Mouse (Mus musculus) embryonic facial prominence, embryonic 10.5 days (tissue): ENCODE data around the gene Swi5. TPM values are rescaled to one million over a fixed set of nuclear protein-coding genes. Genes with fewer than 3 reads are reported as not detected.
"Not testable (repeated sequence)": the region's sequence is repeated elsewhere in the genome, so short reads cannot be mapped to it uniquely, and the experiment has no call there.

Experiments
- DNase-seq: peaks from one replicate; pipeline ENCODE4 v3.0.0-alpha.2; 2017; ENCODE audit warnings: low spot score
- H3K27ac ChIP-seq: fragments of 300-500 bp; sonication (generic); replicated peaks from 2 replicates; pipeline ENCODE4 v1.5.1; 2016; ENCODE audit warnings: mild to moderate bottlenecking
- H3K27me3 ChIP-seq: fragments of 300-500 bp; sonication (generic); replicated peaks from 2 replicates; pipeline ENCODE4 v1.6.1; 2016; ENCODE audit warnings: low read depth, mild to moderate bottlenecking; ENCODE audit not compliant: poor library complexity, severe bottlenecking
- H3K36me3 ChIP-seq: fragments of 300-500 bp; sonication (generic); replicated peaks from 2 replicates; pipeline ENCODE4 v1.6.1; 2016; ENCODE audit warnings: mild to moderate bottlenecking, moderate library complexity
- H3K4me1 ChIP-seq: fragments of 300-500 bp; sonication (generic); 2 replicates; pipeline ENCODE4 v1.6.1; 2016
- H3K4me3 ChIP-seq: fragments of 300-500 bp; sonication (generic); 2 replicates; pipeline ENCODE4 v1.5.1; 2016; ENCODE audit warnings: mild to moderate bottlenecking, moderate library complexity
- H3K9me3 ChIP-seq: fragments of 300-500 bp; sonication (generic); 2 replicates; pipeline ENCODE4 v1.6.1; 2016; ENCODE audit warnings: mild to moderate bottlenecking
- WGBS: fragments of 180-500 bp; shearing (Covaris S2); methylation state at CpG from one replicate; pipeline ENCODE4 v1.1.7; 2016; 5-methylcytosine and 5-hydroxymethylcytosine counted together
- polyA plus RNA-seq: library from polyadenylated mRNA; unstranded; fragments of >200 nt; fragmentation: Nextera tagmentation; extraction: Ambion mirVana; gene quantifications from 2 replicates; pipeline ENCODE4 v1.2.1, GENCODE M21; 2016

Swi5 gene
- polyA plus RNA-seq, 1 experiment from 2014 or later, result 535 TPM

DNA sequence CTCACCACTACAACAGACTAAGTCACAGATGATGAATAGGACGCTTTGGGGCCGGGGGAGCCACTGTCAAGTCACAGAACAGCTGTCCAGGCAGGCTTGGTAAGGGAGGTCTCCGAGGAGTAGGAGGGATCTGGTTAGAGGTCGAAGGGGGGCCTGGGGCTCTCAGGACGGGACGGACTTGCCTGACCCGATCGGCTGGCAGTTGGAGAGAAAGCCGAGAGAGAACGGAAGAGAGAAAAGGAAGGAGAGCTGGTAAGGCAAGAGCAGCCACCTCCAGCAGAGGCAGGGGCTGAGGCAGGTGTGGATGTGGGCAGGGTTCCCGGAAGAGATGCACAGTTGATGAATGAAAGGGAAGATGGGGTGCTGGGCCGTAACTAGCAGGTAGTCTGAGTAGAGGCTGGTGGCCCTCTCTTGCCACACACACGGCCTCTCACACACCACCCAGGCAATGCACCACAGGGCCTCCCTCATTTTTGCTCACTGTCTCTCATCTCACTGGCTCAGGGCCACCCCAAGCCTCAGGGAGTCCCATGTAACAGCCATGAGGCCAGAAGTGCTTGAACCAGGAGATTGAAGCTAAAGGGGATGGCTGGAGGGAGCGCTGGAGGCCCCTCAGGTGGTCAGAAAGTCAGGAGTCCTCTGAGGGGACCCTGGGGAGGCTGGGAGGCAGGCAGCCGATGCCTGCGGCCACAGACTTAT is 21.1 kb upstream of the Swi5 start:
- peaks cover 74% of the 10 kb centered on the region for H3K36me3 ChIP-seq
- H3K4me3 ChIP-seq, result 0 out of 2 replicates have a peak overlapping the region, but pooled peaks have one; percentile 17
- 85% methylated on average over 16 of the region's 16 CpGs for WGBS
- H3K27me3 ChIP-seq, result peaks cover 26% of the 10 kb centered on the region
- no peak overlapping the region for H3K27ac ChIP-seq
- H3K9me3 ChIP-seq, result no peaks in the 10 kb centered on the region
- no peak for DNase-seq
- H3K4me1 ChIP-seq, result peaks cover 60% of the 10 kb centered on the region

DNA sequence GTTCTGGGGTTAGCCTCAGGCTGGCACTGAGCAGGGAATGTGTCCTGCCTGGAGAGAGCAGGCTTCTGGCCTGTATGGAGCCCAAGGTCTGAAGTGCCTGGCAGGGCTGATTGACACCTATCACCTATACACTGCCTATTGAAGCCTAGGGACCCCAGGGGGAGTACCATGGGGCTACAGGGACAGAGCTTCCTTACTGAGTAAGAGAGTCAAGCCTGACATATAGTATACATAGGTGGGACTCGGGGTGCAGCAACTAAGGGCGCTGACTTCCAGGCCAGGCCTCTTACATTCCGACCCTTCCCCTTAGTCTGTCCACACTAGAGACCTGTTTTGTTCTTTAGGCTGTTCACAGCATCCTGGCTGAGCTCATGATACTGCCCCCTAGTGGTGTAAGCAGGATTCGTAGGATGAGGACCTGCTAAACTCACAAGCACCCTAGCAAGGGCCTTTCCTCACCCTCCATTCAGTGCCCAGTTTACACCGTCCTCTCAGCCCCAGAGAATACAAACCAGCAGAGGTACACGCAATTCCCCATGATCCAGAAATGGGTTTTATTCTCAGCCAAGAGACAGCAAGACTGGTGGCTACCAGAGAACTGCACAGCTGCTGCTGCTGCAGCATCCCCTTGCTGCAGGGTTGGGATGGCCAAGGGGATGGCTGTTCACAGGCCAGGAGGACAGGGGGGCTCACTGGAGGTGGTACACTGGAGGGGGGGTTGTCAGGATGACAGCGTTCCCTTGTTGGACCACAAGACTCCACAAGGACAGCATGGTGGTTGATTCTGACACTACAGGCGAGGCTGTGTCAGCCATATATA is 20.3 kb upstream of the Swi5 start:
- no peaks in the 10 kb centered on the region for H3K9me3 ChIP-seq
- H3K36me3 ChIP-seq, result peaks cover 82% of the 10 kb centered on the region
- H3K4me1 ChIP-seq, result peaks cover 60% of the 10 kb centered on the region
- peaks cover 22% of the 10 kb centered on the region for H3K27me3 ChIP-seq
- 49% methylated on average over 8 of the region's 8 CpGs for WGBS
- peak; percentile 72 for DNase-seq
- peak overlapping the region; percentile 23; the same call in 1 of the 2 replicates for H3K4me3 ChIP-seq
- no peak overlapping the region for H3K27ac ChIP-seq

DNA sequence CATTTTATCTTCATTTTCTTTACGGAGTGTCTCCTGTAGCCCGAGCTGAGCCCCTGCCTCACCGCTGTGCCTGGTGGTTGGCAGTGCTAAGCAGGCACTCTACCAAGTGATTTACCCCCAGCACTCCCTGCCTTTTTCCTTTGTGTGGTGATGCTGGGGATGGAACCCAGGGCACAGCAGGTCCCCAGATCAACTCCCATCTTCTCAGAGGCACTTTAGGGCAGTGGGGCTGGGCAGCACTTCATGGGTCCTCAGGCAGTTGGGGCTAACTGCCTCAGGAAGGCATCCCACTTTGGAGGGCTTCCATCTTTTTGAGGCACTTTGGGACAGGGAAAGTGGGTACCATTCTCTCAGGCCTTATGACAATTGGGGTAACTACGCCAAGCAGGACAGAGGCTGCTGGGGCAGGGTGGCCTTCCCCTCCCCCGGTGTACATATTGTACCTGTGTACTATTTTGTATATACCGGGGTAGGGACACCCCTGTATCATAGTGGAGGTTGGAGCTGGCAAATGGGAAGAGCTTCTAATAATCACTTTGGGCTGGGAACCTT is 19.4 kb upstream of the Swi5 start:
- Histone ChIP-seq H3K4me3 (no peak overlapping the region), H3K27me3 (peaks cover 14% of the 10 kb centered on the region), H3K4me1 (peaks cover 51% of the 10 kb centered on the region), H3K9me3 (no peaks in the 10 kb centered on the region), H3K27ac (no peak overlapping the region), H3K36me3 (peaks cover 89% of the 10 kb centered on the region)
- WGBS, result 86% methylated on average over 6 of the region's 6 CpGs
- DNase-seq, result no peak

DNA sequence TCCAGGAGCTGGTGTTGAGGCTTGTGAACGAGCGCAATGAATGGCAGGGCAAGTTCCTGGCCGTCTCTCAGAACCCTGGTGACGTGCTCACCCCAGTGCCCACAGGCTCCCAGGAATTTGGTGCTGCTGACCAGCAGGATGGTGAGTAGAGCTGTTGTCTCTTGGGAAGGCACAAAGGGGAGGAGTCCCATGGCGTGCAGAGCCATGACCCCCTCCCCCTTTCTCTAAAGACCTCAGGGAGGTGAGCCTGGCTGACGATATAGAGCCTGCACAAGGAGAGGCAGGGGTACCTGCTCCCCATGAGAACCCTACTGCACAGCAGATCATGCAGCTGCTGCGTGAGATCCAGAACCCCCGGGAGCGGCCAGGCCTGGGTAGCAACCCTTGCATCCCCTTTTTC is 18.3 kb upstream of the Swi5 start:
- H3K27me3 ChIP-seq, result peaks cover 9% of the 10 kb centered on the region
- no peak for DNase-seq
- H3K36me3 ChIP-seq, result peaks cover 97% of the 10 kb centered on the region
- peak overlapping the region; percentile 13; the same call in 1 of the 2 replicates for H3K4me3 ChIP-seq
- 0 out of 2 replicates have a peak overlapping the region, but pooled peaks have one; percentile 24 for H3K27ac ChIP-seq
- no peaks in the 10 kb centered on the region for H3K9me3 ChIP-seq
- H3K4me1 ChIP-seq, result peaks cover 40% of the 10 kb centered on the region
- WGBS, result 81% methylated on average over 9 of the region's 9 CpGs

DNA sequence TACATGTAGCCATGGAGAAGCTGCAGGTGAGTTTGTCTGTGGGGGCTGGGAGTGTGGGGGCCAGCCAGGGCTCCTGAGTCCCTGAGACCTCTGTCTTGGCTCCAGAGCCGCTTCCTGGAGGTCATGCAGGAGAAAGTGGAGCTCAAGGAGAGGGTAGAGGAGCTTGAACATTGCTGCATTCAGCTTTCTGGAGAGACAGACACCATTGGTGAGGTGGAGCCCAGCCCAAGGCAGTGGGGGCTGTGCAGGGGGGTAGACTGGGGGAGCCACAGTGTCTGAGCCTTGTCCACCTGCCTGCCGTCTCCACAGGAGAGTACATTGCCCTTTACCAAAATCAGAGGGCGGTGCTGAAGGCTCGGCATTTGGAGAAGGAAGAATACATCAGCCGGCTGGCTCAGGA is 17.8 kb upstream of the Swi5 start:
- H3K9me3 ChIP-seq, result no peaks in the 10 kb centered on the region
- 93% methylated on average over 5 of the region's 5 CpGs for WGBS
- peak overlapping the region; percentile 36; the same call in 1 of the 2 replicates for H3K27ac ChIP-seq
- H3K27me3 ChIP-seq, result peaks cover 4% of the 10 kb centered on the region
- peaks cover 98% of the 10 kb centered on the region for H3K36me3 ChIP-seq
- peaks cover 35% of the 10 kb centered on the region for H3K4me1 ChIP-seq
- DNase-seq, result no peak
- H3K4me3 ChIP-seq, result no peak overlapping the region

DNA sequence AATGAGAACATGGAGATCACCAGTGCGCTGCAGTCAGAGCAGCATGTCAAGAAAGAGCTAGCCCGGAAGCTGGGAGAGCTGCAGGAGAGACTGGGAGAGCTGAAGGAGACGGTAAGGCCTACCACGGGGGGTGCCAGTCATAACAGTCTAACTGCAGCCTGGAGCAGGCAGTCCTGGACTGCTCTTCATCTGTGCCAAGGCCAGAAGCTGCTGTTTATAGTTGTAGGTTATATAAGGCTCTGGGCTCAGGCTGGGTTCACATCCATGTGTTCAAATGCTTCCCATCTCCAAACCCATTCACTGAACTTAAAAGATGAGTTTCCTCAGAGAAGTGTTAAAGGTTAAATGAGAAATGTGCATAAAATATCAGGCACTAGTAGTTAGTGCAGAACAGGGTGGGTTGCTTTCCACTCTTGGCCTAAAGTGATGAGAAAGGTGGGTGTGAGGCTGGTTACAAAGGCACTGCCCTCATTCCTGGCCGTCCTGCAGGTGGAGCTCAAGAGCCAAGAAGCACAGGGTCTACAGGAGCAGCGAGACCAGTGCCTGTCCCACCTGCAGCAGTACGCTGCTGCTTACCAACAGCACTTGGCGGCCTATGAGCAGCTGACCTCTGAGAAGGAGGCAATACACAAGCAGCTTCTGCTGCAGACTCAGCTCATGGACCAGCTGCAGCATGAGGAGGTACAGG is 16.4 kb upstream of the Swi5 start:
- no peaks in the 10 kb centered on the region for H3K9me3 ChIP-seq
- peak; percentile 82 for DNase-seq
- peaks cover 98% of the 10 kb centered on the region for H3K36me3 ChIP-seq
- H3K4me3 ChIP-seq, result peak overlapping the region; percentile 11; the same call in 1 of the 2 replicates
- peaks cover 21% of the 10 kb centered on the region for H3K4me1 ChIP-seq
- WGBS, result 56% methylated on average over 8 of the region's 8 CpGs
- peak overlapping the region; percentile 65 for H3K27ac ChIP-seq
- H3K27me3 ChIP-seq, result no peaks in the 10 kb centered on the region

DNA sequence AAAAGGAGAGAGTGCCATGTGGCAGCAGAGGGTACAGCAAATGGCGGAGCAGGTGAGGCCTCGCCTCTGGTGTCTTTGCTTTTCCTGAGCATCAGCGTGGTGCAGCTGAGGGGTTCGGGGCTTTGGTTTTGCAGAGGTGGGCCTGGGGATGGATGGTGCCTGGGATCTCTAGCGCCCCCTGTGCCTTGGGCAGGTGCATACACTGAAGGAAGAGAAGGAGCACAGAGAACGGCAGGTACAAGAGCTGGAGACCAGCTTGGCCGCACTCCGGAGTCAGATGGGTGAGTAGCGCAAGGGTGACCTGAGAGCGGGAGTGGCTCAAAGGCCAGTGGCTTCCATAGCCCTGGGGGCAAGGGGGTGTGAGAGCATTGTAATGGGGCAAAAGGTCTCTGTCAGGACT is 15.1 kb upstream of the Swi5 start:
- WGBS, result 87% methylated on average over 10 of the region's 10 CpGs

DNA sequence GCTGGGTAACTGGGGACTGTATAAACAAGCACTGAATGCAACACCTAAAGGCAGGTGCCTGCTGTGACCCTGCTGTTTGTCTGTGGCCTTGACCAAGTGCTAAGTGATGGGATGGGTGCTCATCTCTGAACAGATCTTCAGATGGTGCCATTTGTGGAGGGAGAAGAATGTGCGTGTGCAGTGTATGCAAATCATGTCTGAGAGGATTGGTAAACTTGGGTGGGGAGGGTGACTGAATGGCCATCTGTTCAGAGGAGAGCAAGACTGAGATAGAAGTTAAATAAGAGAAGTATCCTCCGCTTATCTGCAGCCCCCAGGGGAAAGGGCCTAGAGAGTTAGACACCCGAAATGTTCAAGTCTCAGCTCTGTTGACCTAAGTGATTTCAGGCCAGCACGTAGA is 11.6 kb upstream of the Swi5 start:
- H3K4me3 ChIP-seq, result no peak overlapping the region
- H3K36me3 ChIP-seq, result peaks cover 92% of the 10 kb centered on the region
- no peak for DNase-seq
- H3K27ac ChIP-seq, result no peak overlapping the region
- no peaks in the 10 kb centered on the region for H3K9me3 ChIP-seq
- no peaks in the 10 kb centered on the region for H3K27me3 ChIP-seq
- H3K4me1 ChIP-seq, result peaks cover under 1% of the 10 kb centered on the region
- WGBS, result 93% methylated on average over 4 of the region's 4 CpGs

More for the DNA sequence above, 15.1 kb upstream of the Swi5 start:
- no peak for DNase-seq
- H3K27ac ChIP-seq, result no peak overlapping the region
- no peaks in the 10 kb centered on the region for H3K27me3 ChIP-seq
- H3K36me3 ChIP-seq, result peaks cover 98% of the 10 kb centered on the region
- H3K4me3 ChIP-seq, result no peak overlapping the region
- peaks cover 10% of the 10 kb centered on the region for H3K4me1 ChIP-seq
- H3K9me3 ChIP-seq, result no peaks in the 10 kb centered on the region

DNA sequence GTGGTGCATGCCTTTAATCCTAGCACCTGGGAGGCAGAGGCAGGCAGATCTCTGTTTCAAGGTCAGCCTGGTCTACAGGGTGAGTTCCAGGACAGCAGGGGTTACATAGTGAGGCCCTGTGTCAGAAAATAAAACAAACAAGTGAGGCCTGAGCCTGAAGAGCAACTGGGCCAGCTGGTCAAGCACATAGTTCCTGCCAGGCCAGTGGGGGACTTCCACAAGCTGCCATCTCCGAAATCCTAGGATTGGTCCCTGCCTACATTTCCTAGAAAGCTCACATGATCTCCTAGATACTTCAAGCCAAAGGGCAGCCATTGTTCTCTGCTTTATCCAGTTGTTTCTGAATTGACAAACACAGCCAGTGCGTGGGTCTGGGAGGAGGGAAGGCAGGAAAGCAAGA is 8.0 kb upstream of the Swi5 start:
- H3K36me3 ChIP-seq, result peaks cover 69% of the 10 kb centered on the region

DNA sequence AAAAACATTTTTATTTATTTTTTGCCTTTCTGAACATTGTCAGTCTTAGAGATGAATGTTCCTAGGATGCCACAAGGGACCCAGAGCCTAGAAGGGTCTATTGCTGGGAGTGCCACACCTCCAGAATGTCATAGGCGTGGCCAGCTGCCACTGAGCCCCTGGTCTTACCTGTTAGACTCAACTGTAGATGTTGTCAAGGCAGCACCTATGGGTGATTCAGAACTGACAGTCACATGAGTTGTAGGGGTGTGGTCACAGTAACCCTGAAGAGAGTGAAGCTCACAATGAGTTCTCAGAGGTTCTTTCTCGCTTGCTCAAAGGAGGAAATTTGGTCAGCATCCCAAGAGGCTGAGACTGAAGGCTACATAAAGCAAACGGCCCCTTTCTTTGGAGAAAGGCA is 7.4 kb upstream of the Swi5 start:
- WGBS, result 85% methylated on average over 3 of the region's 3 CpGs
- no peak for DNase-seq
- H3K36me3 ChIP-seq, result peaks cover 63% of the 10 kb centered on the region

More for the DNA sequence above, 8.0 kb upstream of the Swi5 start:
- not testable (repeated sequence) for H3K27ac ChIP-seq, H3K9me3 ChIP-seq, H3K27me3 ChIP-seq, DNase-seq, H3K4me3 ChIP-seq, H3K4me1 ChIP-seq
- WGBS, result 89% methylated on average over 2 of the region's 2 CpGs

DNA sequence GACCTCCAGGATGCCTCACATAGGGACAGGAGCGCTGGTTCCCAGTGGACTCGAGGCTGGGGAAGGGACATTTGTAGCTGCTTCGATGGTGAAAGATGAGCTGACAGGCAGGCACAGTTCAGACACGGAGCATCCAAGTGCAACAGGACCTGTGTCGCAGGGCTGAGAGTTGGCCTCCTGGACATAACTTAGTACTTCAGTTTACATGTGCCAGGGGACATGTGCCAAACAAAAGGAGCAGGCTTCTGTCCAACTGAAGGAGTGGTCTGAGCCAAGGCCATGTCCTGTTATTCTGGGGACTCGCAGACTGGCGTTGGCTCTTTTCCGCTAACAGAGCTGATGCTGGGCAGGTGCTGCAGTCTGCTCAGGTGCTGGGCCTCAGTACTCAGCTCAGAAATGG is 6.5 kb upstream of the Swi5 start:
- no peak for DNase-seq
- no peaks in the 10 kb centered on the region for H3K27me3 ChIP-seq
- H3K36me3 ChIP-seq, result peaks cover 54% of the 10 kb centered on the region
- no peaks in the 10 kb centered on the region for H3K9me3 ChIP-seq
- H3K4me3 ChIP-seq, result no peak overlapping the region
- no peak overlapping the region for H3K27ac ChIP-seq
- peaks cover 1% of the 10 kb centered on the region for H3K4me1 ChIP-seq
- 84% methylated on average over 8 of the region's 8 CpGs for WGBS

More for the DNA sequence above, 7.4 kb upstream of the Swi5 start:
- H3K9me3 ChIP-seq, result no peaks in the 10 kb centered on the region
- no peak overlapping the region for H3K4me3 ChIP-seq
- H3K27me3 ChIP-seq, result no peaks in the 10 kb centered on the region
- no peaks in the 10 kb centered on the region for H3K4me1 ChIP-seq
- H3K27ac ChIP-seq, result no peak overlapping the region

DNA sequence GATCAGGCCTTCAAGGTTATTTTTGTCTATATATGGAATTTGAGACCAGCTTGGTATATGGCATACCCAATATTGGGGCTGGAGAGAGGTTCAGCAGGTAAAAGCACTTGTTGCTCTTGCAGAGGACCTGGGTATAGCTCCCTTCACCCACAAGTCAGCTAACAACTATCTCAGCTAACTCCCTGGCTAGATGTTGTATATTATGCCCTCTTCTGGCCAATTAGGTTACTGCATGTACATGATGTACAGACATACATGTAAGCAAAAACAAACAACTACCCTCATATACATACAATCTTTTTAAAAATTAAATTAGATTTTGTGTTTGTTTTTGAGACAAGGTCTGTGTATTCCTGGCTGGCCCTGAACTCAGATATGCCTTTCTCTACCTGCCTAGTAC is 1.7 kb upstream of the Swi5 start:
- DNase-seq, result no peak

More for the DNA sequence above, 1.7 kb upstream of the Swi5 start:
- Histone ChIP-seq H3K27me3 (no peaks in the 10 kb centered on the region), H3K4me3 (peak overlapping the region; percentile 92; the same call in 1 of the 2 replicates), H3K27ac (no peak overlapping the region), H3K4me1 (peaks cover 22% of the 10 kb centered on the region), H3K9me3 (no peaks in the 10 kb centered on the region), H3K36me3 (peaks cover 25% of the 10 kb centered on the region)
